Mouse (Mus musculus) spleen, embryonic (tissue): ENCODE data around the gene Polr2i.
"Not testable (repeated sequence)": the region's sequence is repeated elsewhere in the genome, so short reads cannot be mapped to it uniquely, and the experiment has no call there.

Source experiments
- CTCF ChIA-PET: fragments of 350-600 bp; sonication (Branson Sonifier 250); formaldehyde crosslinking; loops from one replicate; lab custom pipeline; 2022; lab: Charles Lee

Gene Polr2i

DNA sequence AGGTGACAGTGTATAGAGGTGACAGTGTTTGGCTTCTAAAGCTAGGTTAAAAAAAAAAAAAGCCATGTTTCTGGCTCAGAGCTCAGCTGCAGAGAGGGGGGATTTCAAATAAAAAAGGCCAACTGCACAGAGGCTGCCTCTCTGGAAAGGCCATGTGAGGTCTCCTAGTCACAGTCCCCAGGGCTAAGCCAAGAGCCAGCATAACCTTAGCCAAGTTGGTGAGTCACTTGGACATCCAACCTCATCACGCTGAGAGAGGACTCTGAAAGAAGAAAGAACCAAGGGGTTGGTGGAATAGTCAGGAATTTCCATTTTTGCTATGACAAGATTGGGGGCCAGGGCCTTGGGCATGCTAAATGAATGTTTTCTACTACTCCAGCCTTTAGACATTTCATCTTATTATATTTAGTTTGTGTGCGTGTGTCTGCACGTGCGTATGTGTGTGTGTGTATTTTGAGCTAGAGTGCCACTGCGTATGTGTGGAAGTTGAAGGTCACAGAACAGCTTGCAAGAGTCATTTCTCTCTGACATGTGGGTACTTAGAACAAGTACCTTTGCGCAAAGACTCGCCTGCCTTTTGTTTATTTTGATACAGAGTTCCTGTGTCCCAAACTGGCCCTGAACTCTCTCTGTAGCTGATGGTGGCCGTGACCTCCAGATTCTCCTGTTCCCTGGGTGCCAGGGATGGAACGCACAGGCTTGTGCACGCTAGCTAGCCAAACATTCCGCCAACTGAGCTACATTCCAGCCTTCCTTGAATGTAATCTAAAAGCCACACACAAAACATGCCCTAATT, 28.7 kb upstream of the Polr2i start:
- CTCF ChIA-PET = interaction anchor here (0.8 to 2.1 kb wide), 2 partner anchors 13 to 20 kb away, joined by 4 to 7 read pairs; partner anchors contain the start of gene Cox7a1

DNA sequence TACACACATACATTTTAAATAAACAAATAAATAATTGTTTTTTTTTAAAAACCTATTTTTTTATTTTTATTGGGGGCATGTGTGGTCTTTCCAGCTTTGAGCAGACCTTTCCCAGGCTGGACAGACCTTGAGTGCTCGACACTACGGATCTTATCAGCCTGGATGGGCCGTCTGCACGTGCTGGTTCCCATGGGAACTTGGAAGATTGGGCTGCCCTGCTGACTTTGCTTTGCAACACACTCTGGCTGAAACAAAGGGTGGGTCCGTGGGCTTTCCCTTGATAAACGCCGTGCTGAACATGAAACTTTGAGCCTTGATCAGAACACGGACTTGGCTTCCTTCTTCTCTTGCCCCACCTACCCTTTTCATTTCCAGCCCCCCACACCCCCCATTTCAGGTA, 27.4 kb upstream of the Polr2i start:
- CTCF ChIA-PET = interaction anchor here (2.1 kb wide), 1 partner anchor 21 kb away, joined by 7 read pairs; the partner anchor contains the start of gene Cox7a1

DNA sequence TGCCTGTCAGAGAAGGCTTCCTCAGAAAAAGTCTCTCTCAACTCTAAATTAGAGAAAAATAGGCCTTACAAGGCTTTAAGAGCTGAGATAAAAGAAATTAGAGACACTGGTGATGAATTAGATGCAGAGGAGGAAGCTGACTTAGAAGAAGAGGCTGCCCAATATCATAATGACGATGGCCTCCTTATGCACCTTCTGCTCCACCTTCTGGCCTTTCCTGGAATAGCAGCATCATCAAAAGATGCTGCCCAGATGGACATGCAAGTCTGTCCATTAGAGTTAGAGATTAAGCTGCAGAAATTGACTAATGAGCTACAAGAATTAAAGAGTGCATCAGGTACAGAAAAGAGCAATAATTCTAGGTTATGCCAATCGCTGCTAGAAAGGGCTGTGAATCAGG, 26.4 kb upstream of the Polr2i start:
- CTCF ChIA-PET = interaction anchor here (1.3 to 2.1 kb wide), 2 partner anchors 10 to 22 kb away, joined by 5 to 7 read pairs; partner anchors contain the start of gene Cox7a1

DNA sequence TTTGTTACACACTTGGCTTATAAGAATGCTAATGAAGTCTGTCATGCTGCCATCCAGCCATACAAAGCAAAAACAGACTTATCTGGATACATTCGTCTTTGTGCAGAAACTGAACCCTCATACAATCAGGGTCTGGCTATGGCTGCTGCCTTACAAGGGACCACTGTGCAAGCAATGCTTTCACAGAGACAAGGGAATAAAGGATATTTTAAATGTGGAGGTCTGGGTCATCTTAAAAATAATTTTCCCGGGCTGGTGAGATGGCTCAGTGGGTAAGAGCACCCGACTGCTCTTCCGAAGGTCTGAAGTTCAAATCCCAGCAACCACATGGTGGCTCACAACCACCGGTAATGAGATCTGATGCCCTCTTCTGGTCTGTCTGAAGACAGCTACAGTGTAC, 25.4 kb upstream of the Polr2i start:
- CTCF ChIA-PET = not testable (repeated sequence)

DNA sequence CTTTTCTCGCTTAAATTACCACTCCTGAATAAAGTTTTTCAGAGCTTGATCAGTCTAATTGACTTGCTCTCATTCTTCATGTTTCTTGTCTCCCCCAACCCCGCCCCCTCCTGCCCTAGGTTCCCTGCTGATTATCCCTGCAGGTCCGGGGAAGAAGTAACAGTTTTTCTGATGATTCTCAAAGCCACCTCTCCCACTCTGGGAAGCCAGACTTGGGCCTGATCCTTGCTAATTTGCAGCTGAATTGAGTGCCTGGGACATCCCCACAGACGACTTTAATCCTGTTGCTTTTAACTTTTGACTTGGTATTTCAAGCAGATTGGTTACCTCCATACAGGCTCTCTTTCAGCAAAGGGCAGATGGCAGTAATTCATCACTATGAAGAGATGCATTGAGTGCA, 20.7 kb upstream of the Polr2i start:
- CTCF ChIA-PET = no interaction called here

DNA sequence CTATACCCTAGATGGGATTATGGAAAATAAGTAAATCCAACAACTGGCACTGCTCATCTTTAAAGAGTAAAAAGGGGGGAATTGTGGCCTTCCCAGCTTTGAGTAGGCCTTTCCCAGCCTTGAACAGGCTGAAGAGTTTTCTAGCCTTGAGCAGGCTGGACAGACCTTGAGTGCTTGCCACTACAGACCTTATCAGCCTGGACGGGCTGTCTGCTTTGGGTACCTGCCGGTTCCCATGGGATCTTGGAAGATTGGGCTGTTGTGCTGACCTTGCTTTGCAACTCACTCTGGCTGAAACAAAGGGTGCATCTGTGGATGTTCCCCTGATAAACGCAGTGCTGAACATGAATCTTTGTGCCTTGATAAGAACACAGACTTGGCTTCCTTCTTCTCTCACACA, 17.9 kb upstream of the Polr2i start:
- CTCF ChIA-PET = no interaction called here

DNA sequence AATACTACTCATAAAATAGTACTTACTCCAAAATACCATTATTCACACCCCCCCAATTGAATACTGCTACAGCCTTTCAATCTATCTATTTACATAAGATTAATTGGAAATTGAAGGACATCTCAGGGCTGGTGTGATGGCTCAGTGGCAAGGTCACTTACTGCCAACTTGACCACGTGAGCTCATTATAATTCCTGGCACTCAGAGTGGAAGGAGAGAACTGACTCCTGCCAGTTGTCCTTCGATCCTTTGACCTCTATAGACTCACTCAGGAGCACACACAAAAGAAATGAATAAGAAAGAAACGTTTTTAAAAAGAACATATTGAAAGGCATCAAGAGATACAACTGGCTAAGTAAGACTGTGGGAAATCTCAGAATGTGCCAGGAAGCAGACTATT, 15.9 kb upstream of the Polr2i start:
- CTCF ChIA-PET = interaction anchor here (1.4 kb wide), 1 partner anchor 12 kb away, joined by 4 read pairs; no protein-coding TSS in a partner anchor

DNA sequence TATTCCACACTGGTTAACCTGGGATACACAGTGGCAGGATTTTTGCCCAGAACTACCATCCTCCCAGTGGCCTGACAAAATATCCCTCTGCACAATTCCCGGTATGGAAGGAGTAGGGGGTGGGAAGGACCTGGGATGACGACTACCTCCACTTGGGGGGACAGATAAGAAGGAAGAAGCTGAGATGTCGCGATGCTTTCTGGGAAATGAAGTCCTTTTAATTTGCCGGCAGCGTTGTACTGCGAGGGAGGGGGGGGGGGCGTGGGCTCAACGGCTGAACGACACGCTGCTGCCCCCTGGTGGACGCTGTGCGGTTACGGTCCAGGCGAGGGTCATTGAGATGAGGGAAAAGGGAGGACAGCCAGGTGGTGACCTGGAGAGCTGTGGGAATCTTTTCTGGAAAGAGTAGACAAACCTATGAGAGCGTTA, 15.0 kb upstream of the Polr2i start:
- CTCF ChIA-PET = interaction anchor here (1.2 to 1.4 kb wide), 2 partner anchors 13 to 14 kb away, joined by 4 read pairs; partner anchors contain the start of gene Polr2i

DNA sequence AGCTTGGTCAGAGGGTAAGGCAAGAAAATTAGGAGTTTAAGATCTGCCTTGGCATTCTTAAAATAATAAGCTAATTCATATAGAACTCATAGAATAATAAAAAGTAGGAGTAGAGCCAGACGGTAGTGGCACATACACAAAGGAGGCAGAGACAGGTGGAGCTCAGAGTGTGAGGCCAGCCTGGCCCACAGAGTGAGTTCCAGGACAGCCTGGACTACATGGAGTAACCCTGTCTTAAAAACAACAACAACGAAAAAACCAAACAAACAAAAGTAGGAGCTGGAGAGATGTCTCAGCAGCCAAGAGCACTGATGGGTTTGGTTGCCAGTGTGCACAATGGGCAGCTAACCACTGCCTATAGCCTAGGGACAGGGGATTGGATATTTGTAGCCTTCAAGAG, 14.5 kb upstream of the Polr2i start:
- CTCF ChIA-PET = interaction anchor here (1.0 to 1.4 kb wide), 3 partner anchors 14 to 35 kb away, joined by 4 read pairs; partner anchors contain the start of gene Polr2i

DNA sequence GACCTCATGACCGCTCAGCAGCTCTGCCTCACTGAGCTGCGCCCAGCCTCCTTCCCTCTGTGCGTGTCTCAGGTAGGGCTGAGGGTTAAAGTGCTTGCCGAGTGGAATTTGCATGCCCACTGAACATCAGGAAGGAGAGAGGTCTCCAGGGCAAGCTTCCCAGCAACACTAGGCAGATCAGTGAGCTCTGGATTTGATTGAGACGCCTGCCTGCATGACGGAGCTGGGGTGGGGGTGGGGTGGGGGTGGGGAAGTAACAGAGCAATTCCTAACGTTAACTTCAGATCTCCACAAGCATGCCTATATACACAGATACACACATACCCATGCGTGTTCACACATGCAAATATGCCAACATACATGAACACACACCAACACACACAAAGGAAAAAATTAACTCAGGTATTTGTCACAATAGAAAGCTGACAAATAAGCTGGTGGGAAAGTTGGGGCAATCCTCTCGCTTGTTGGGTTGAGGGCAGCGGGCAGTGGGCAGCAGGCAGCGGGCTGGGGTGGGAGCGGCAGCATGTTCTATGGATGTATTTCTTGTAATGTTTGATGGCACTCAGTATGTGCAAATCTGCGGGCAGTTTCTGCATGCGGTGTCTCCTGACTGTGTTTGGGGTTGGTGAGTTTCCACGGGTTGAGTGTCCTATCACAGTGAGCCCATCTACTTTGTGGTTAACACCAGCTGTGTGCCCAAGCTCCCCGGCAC, 12.3 kb upstream of the Polr2i start:
- CTCF ChIA-PET = no interaction called here

DNA sequence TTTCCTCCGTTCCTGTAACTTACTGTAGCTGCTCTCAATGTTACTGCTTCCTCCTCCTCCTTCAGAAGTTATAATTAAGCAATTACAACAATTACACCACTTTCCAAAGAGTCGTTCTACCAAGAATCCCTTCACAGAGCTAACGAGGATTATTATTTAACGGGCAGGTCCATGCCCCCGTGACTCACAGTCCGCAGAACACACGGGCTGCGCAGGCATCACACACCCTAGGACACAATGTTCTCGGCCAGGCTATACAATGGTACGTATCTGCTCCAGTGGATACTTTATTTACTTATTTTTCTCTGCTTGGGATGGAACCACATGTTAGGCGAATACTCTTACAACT, 11.8 kb upstream of the Polr2i start:
- CTCF ChIA-PET = no interaction called here

DNA sequence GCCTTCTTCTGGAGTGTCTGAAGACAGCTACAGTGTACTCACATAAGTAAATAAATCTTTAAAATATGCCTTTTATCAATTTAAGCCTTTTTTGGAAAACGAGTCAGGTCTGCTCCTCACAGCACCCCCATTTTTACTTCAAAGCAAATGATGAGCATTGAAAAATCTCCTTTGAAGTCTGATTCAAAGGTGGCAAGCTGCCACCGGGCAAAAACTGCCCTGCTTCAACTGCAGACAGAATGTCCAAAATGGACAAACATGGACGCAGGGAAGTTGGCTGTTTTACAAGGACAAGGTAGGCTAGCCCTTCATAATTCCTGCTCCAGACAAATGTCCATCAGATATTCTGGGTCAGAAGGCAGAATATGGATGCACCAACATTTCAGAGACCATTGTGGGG, 10.3 kb upstream of the Polr2i start:
- CTCF ChIA-PET = no interaction called here

DNA sequence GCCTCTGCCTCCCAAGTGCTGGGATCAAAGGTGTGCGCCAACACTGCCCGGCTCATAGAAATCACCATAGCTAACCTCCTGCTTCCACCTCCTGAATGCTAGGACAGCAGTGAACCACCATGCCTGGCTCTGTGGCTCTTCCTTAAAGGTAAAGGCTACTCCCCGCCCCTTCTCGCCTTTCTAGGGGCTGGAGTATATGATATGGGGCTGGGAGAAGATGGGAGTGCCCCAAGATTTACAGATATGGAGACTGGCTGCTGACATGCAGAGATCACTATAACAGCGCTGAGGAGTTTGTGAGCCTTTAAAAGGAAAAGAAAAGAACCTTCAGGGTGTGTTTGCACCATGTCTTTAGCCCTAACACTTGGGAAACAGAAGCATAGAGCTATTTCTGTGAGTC, 9.5 kb upstream of the Polr2i start:
- CTCF ChIA-PET = no interaction called here

DNA sequence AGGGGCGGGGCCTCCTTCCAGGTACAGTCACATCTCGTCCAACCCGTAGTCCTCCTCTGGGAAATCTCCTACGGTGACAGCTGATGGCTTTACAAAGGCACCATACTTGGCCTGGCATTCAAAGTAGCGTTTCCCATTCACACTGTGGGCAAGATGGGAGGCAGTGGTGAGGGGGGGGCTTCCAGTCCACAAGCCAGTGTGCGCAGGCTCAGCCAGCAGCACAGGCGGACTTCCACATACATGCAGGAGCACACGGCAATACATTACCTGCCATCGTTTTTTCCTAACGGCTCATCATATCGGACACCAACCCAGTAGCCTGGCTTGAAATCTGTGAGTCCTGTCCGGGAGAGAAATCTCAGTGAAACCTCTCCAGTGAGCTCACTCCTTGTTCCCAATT, 7.5 kb upstream of the Polr2i start:
- CTCF ChIA-PET = no interaction called here

DNA sequence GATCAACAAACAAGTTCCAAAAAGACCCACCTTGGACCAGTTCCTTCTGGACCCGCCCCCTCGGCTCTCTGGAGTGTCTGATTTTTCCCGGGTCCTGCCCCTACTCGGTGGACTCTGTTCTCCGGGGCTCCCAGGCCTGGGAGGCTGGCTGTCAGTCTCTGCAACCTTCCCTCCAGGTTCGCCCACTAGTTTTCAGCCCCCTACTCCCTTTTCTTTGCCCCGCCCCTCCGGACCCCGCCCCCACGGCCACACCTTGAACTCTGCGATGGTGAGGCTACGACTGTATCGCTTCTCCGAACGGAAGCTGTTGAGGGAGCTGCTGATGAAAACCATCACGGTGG, 450 bp upstream of the Polr2i start:
- CTCF ChIA-PET = interaction anchor here (1.7 kb wide), 1 partner anchor 14 kb away, joined by 4 read pairs; no protein-coding TSS in a partner anchor

DNA sequence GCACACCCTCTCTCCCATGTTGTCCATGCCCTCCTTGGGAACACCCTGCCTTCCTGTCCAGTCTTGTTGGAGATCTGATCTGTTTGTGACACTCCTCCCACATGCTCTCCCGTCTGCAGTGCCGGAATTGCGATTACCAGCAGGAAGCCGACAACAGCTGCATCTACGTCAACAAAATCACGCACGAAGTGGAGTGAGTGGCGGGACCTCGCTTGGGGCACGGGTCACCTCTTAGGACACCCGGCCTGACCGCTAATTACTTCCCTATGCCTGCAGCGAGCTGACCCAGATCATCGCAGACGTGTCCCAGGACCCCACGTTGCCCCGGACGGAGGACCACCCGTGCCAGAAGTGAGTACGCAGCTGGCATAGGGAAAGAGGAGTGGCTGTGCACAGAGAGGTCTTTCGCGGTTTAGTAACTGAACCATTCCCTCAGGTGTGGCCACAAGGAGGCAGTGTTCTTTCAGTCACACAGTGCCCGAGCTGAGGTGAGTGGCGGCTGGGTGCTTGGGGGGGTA, 942 bp downstream of the Polr2i start:
- CTCF ChIA-PET = no interaction called here

DNA sequence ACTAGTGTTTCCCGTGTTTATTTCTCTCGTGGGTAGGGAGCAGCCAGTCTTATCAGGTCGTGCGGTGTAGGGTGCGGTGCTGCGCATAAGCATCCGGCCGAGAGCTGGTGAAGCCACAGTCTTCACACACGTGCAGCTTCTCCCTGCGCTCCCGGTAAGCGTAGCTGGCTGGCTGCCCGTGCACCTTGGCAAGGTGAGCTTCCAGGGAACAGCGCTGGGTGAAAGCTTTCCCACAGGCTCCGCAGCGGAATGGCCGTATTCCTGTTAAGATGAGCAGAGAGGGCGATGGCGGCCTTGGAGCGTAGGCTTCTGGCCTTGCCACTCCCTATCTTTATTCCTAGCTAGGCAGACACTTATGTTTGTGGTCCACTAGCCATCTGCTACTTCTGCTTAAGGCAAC, 1.6 kb downstream of the Polr2i start:
- CTCF ChIA-PET = no interaction called here

DNA sequence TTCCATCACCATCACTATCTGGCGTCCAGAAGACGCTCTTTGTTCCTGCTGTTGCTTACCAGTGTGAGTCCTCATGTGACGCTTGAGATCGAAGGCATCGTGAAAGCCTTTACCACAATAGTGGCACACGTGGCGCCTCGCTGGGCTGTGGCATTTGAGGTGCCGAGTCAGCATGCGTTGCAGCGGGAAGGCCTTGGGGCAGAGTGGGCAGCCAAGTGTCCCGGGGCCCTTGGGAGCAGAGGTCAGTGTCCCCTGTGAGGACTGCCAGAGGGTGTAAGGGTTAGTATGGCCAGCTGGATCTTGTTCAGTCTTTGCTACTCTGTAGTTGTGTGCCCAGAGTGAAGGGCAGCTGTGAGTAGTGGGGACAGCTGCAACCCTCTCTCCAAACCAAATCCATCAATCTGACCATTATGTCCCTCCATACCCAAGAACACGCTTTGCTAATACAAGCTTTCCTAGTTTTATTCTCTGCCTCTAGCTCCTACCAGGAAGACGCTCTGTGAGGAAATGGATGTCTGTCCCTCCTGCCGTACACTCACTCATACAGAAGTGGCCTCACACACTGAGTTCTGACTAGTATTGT, 2.6 kb downstream of the Polr2i start:
- CTCF ChIA-PET = no interaction called here

DNA sequence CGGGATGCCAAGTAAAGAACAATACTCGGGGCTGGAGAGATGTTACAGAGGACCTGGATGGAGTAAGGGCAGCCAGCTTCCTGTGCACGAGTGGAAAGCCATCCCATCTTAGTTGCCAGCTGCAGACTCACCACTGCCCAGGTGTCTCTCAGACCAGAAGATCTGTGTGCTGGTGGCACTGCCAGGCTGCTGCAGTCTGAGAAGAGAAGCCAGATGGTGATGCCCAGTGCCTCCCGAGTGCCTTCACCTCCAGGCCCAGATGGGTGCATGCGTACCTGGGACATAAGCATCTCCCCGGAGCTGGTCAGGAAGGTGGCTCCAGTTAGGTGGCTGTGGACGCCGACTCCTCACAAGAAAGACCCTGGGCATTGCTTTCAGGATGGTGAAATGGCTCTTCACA, 3.3 kb downstream of the Polr2i start:
- CTCF ChIA-PET = no interaction called here

DNA sequence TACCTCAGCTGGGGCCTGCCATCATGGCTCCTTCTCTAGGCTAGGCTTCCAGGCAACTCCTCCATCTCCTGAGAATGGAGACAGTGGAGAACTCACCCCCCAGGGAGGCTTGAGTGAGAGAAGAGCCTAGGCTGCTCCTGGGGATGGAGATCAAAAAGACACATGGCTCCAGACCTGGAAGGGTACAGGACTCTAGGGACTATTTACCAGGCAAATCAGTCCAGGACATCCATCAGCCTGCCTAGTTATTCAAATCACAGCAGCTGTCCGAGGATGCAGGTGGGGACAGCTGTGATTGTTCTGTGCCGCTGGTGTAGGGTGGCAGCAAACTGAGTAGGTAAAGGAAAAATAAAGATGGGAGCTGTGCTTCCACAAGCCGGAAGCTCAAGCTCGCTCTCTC, 3.9 kb downstream of the Polr2i start, which contains the start of gene Ovol3:
TSS of gene Ovol3 (minus strand) at position 101 of the 400 bp plus-strand sequence.
- CTCF ChIA-PET = no interaction called here

DNA sequence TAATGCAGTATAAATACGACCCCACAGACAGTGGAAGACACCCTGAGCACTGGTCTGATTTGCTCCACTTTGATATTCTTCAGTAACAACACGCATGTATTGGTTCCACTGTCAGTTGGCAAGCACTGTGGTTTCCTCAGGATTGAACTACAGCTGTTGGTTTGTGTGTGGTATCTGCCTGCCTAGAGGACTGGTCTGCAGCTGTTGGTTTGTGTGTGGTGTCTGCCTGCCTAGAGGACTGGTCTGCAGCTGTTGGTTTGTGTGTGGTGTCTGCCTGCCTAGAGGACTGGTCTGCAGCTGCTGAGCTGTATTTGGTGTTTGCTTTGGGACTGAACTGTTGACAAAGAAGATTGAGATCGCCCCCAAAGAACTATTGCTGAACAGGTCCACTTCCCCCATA, 5.6 kb downstream of the Polr2i start:
- CTCF ChIA-PET = not testable (repeated sequence)
